Mouse (Mus musculus) midbrain, embryonic 11.5 days (tissue): ENCODE results near the gene Ank2. TPM values are rescaled to one million over a fixed set of nuclear protein-coding genes. Genes with fewer than 3 reads are reported as not detected.

Experiments
- ATAC-seq: fragments of 200-750 bp; cut with Nextera tagmentation; 2 replicates; pipeline ENCODE4 v1.8.0; 2017; ENCODE audit warnings: moderate TSS enrichment, moderate library complexity; ENCODE audit not compliant: low FRiP score
- DNase-seq: peaks from one replicate; pipeline ENCODE4 v3.0.0; 2015; ENCODE audit warnings: low spot score; ENCODE audit errors: missing footprints
- H3K27ac ChIP-seq: fragments of 300-500 bp; sonication (generic); 2 replicates; pipeline ENCODE4 v1.5.1; 2014; ENCODE audit warnings: low read depth, low read length
- H3K27me3 ChIP-seq: fragments of 300-500 bp; sonication (generic); 2 replicates; pipeline ENCODE4 v1.6.1; 2014; ENCODE audit warnings: mild to moderate bottlenecking, low read length, moderate library complexity, mixed read lengths; ENCODE audit not compliant: control insufficient read depth, insufficient read depth
- H3K36me3 ChIP-seq: fragments of 300-500 bp; sonication (generic); 2 replicates; pipeline ENCODE4 v1.6.1; 2014; ENCODE audit warnings: mild to moderate bottlenecking, low read length, moderate library complexity, mixed read lengths; ENCODE audit not compliant: control insufficient read depth, insufficient read depth
- H3K4me1 ChIP-seq: fragments of 300-500 bp; sonication (generic); 2 replicates; pipeline ENCODE4 v1.6.1; 2014; ENCODE audit warnings: low read length; ENCODE audit not compliant: control insufficient read depth, insufficient read depth
- H3K4me2 ChIP-seq: fragments of 300-500 bp; sonication (generic); 2 replicates; pipeline ENCODE4 v1.6.1; 2014; ENCODE audit warnings: mild to moderate bottlenecking, moderate library complexity
- H3K4me3 ChIP-seq: fragments of 300-500 bp; sonication (generic); 2 replicates; pipeline ENCODE4 v1.5.1; 2014; ENCODE audit warnings: low read depth, low read length
- H3K9ac ChIP-seq: fragments of 300-500 bp; sonication (generic); 2 replicates; pipeline ENCODE4 v1.6.1; 2014; ENCODE audit warnings: low read length
- H3K9me3 ChIP-seq: fragments of 300-500 bp; sonication (generic); 2 replicates; pipeline ENCODE4 v1.6.1; 2016; ENCODE audit warnings: low read length; ENCODE audit not compliant: control insufficient read depth
- WGBS: fragments of 180-500 bp; shearing (Covaris S2); extraction: QIAGEN DNeasy Blood & Tissue Kit; methylation state at CpG from one replicate; pipeline ENCODE4 v1.1.7; 2014; 5-methylcytosine and 5-hydroxymethylcytosine counted together
- polyA plus RNA-seq: library from polyadenylated mRNA; unstranded; fragments of >200 nt; fragmentation: Nextera tagmentation; extraction: Ambion mirVana; gene quantifications from 2 replicates; pipeline ENCODE4 v1.2.1, GENCODE M21; 2014

The Ank2 gene
- polyA plus RNA-seq, 1 experiment from 2014 or later, result 66.6 TPM

DNA sequence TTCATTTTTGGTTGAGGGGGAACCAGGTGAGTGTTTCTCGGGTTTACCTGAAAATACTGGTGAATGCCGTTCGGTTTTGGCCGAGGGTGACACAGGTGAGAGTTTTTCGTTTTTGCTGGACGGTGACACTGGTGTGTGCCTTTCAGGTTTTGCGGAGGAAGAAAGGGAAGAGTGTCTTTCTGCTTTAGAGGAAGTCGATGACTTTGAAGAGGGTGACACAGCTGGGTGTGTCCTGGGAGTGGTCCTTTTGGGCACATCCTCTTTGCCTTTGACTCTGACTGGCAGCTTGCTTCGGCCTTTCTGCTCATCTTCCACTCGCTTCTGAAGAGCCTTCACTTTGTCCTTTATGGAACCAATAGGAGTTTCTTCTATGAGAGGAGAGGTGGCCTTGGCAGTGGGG lies 552.6 kb downstream of the Ank2 start:
- DNase-seq (no peak), ATAC-seq (no peak)
- no peak overlapping the region for H3K9ac ChIP-seq
- H3K27me3 ChIP-seq, result no peaks in the 10 kb centered on the region
- no peak overlapping the region for H3K27ac ChIP-seq
- H3K4me2 ChIP-seq, result no peak overlapping the region
- H3K9me3 ChIP-seq, result no peaks in the 10 kb centered on the region; the same call in 1 of the 2 replicates
- no peaks in the 10 kb centered on the region for H3K4me1 ChIP-seq
- no peak overlapping the region for H3K4me3 ChIP-seq
- peaks cover 12% of the 10 kb centered on the region; the same call in 1 of the 2 replicates for H3K36me3 ChIP-seq
- 97% methylated on average over 10 of the region's 10 CpGs for WGBS

DNA sequence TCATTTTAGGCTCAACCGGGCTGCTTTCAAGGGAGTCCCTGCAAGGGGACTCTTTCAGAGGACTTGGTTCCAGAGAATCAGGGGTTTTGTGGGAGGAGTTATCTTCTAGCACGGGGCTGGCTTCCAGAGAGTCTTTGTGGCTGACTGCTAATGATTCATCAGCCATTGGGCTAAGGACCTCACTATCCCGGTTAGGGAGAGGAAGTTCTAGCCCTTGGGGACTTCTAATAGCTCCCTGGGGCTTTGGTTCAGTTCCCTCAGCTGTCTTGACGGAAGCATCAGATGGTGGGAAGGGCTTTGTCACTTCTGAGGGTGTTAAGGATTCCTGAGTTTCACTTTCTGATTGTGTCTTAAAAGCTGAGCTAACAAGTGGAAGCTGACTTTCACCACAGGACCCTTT lies 554.3 kb downstream of the Ank2 start:
- no peak for DNase-seq
- Histone ChIP-seq H3K27ac (no peak overlapping the region), H3K27me3 (no peaks in the 10 kb centered on the region), H3K4me2 (no peak overlapping the region), H3K9me3 (no peaks in the 10 kb centered on the region; the same call in 1 of the 2 replicates), H3K4me3 (no peak overlapping the region), H3K36me3 (peaks cover 12% of the 10 kb centered on the region; the same call in 1 of the 2 replicates), H3K9ac (no peak overlapping the region), H3K4me1 (peaks cover 2% of the 10 kb centered on the region; the same call in 1 of the 2 replicates)
- WGBS, result 69% methylated on average over 4 of the region's 4 CpGs
- no peak for ATAC-seq

DNA sequence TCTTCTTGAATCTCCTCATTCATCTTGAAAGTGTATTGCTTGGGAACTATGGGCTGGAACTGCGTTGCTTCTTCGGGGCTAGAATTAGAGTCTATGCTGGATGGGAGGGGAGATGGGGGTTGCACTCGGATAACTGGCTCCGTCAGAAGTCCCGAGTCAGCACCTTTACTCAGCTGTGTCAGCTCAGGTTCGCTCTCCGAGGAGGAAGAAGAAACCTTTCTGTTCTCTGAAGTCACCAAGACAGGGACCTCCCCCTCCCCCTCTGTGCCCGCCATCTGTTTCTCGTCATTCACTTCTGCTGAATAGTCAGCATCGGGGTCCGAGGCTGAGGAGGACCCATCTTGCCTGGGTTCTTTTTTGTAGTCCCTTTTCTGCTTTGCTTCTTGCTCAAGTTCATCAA lies 555.1 kb downstream of the Ank2 start:
- H3K4me3 ChIP-seq, result no peak overlapping the region
- H3K4me2 ChIP-seq, result no peak overlapping the region
- H3K36me3 ChIP-seq, result peaks cover 12% of the 10 kb centered on the region; the same call in 1 of the 2 replicates
- DNase-seq, result no peak
- no peak for ATAC-seq
- H3K4me1 ChIP-seq, result peaks cover 2% of the 10 kb centered on the region; the same call in 1 of the 2 replicates
- no peak overlapping the region for H3K9ac ChIP-seq
- WGBS, result 85% methylated on average over 11 of the region's 11 CpGs
- no peaks in the 10 kb centered on the region for H3K27me3 ChIP-seq
- H3K27ac ChIP-seq, result no peak overlapping the region
- no peaks in the 10 kb centered on the region; the same call in 1 of the 2 replicates for H3K9me3 ChIP-seq

DNA sequence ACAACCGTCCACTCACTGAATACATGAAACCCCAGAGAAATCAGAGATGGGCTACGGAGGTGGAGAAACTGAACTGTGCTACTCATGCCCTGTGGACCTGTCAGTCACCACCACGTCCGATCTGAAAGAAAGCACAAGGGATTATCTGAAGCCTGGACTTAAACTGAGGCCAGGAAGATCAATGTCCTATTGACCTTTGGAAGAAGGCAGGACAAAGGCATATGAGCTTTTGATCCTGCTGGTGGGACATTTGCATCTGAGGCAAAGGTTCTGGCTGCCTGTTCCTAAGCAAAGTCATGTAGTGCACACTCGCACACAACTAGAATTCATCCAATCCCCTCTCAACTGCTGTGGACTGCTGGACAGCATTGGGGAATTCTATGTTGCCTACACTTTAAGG lies 558.7 kb downstream of the Ank2 start:
- WGBS, result 20% methylated on average over 5 of the region's 5 CpGs
- Histone ChIP-seq H3K9me3 (no peaks in the 10 kb centered on the region; the same call in 1 of the 2 replicates), H3K27ac (no peak overlapping the region), H3K36me3 (peaks cover 2% of the 10 kb centered on the region; the same call in 1 of the 2 replicates), H3K4me1 (peaks cover 2% of the 10 kb centered on the region; the same call in 1 of the 2 replicates), H3K9ac (no peak overlapping the region), H3K27me3 (no peaks in the 10 kb centered on the region), H3K4me3 (no peak overlapping the region), H3K4me2 (no peak overlapping the region)
- ATAC-seq (peak; percentile 33; the same call in 1 of the 2 replicates), DNase-seq (no peak)

DNA sequence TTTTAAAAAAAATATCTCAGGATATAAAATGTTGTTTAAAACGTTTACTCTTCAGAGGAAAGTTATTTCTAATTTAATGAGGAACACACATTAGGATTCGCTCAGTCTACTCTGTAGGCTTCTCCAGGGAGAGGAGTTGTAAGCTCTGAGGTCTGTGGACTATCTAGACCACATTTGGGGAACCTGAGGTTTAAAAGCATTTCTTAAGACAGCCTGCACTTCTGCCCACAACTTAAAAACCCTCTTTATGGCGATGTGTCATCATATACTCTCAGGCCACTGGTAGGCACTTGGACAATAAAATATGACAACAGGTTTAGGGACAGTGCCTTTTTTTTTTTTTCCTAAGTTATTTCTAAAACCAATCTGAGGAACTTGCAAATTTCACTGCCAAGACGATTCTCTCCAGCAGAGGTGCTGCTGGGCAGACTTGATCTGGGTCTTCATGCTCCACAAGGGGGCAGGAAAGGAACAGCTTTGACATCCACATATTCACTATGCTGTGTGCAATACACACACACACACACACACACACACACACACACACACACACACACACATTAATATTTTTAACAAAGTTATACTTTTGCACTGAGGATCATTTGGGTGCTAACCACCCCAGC lies 567.2 kb downstream of the Ank2 start:
- Histone ChIP-seq H3K27ac (no peak overlapping the region), H3K4me3 (no peak overlapping the region), H3K4me2 (no peak overlapping the region), H3K9me3 (no peaks in the 10 kb centered on the region), H3K9ac (no peak overlapping the region), H3K4me1 (no peaks in the 10 kb centered on the region), H3K27me3 (no peaks in the 10 kb centered on the region), H3K36me3 (peaks cover 2% of the 10 kb centered on the region)
- DNase-seq (no peak), ATAC-seq (peak; percentile 55; the same call in 1 of the 2 replicates)
- WGBS, result 76% methylated on average over 4 of the region's 4 CpGs

DNA sequence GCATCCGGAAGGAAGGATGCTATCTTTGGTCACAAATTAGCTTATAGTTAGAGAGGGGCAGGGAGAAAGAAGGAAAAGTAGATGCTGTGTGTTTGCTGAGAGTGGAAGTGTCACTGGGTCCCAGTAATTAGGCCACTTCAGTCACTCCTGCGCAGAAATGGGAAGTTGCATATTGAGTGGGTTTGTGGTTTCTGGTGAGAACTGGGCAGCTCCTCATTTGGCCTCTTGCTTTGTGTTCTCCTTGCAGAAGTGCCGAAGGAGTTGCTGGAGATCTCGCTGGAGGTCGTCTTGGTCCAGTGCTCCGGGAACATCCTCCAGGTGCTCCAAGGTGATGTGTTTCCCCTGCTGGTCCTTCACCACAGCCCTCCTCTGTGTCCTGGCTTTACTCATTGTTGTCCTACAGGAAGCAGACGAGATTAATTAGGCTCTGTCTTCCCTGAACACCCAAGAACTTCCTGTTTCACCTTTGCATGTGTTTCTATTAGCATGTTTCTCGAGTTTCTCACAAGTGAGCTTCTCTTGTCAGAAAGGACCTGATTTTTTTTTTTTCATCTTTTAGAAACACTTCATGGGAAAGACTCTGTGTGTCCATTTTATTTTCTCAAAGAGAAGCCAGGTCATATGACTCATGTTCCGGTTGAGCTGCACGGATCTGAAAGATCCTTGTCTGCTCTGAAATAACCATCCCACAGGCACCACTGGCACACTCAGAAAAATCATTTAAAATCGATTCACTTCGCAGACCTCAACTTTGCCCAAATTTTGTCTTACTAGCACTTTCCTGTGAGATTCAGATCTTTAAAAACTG lies 575.4 kb downstream of the Ank2 start:
- Histone ChIP-seq H3K4me3 (no peak overlapping the region), H3K9me3 (no peaks in the 10 kb centered on the region), H3K4me2 (no peak overlapping the region), H3K36me3 (peaks cover 5% of the 10 kb centered on the region), H3K27me3 (no peaks in the 10 kb centered on the region), H3K27ac (no peak overlapping the region), H3K4me1 (no peaks in the 10 kb centered on the region), H3K9ac (no peak overlapping the region)
- DNase-seq (peak; percentile 59), ATAC-seq (no peak)
- WGBS, result 87% methylated on average over 12 of the region's 12 CpGs

DNA sequence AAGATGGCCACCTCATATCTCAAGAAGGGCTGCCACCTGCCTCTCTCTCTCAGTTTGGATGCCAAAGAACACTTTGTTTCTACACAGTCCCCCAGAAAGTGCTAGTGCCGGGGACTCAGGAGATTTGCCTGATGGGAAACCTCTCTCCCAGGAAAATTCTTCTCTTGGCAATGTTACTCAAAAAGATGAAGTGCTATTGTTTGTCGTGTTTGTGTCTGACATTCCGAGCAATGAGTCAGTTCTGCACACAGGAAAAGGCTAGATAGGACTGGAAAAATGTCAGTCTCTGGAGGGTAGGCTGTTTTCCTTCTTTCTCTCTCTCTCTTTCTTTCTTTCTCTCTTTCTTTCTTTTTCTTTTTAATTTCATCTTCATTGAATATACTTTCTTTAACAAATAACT lies 577.2 kb downstream of the Ank2 start:
- no peaks in the 10 kb centered on the region for H3K27me3 ChIP-seq
- H3K4me1 ChIP-seq, result no peaks in the 10 kb centered on the region
- peaks cover 5% of the 10 kb centered on the region for H3K36me3 ChIP-seq
- ATAC-seq (no peak), DNase-seq (peak; percentile 28)
- H3K27ac ChIP-seq, result no peak overlapping the region
- no peak overlapping the region for H3K4me3 ChIP-seq
- WGBS, result 72% methylated on average over 3 of the region's 3 CpGs
- no peak overlapping the region for H3K9ac ChIP-seq
- no peaks in the 10 kb centered on the region for H3K9me3 ChIP-seq
- no peak overlapping the region for H3K4me2 ChIP-seq

DNA sequence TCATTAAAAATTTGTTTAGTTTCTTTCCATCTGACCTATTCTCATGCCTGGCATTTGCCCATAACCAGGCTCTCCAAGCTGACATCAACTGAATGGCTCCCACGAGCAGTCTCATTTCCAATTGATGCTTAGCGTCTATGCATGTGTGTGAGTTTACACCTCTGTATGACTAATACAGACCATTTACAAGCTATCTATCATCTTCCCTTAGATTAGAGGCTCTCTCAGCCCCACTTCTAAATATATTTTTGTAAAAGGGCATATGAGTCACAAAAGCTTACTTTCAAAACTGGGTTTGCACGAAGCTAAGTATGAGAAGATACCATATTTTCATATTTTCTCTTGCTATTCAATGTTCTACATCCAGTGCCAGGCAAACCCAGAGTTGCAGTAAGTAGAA lies 578.9 kb downstream of the Ank2 start:
- no peak overlapping the region for H3K4me3 ChIP-seq
- H3K27me3 ChIP-seq, result no peaks in the 10 kb centered on the region
- H3K9ac ChIP-seq, result no peak overlapping the region
- H3K9me3 ChIP-seq, result no peaks in the 10 kb centered on the region
- H3K36me3 ChIP-seq, result peaks cover 5% of the 10 kb centered on the region
- no peaks in the 10 kb centered on the region for H3K4me1 ChIP-seq
- H3K4me2 ChIP-seq, result no peak overlapping the region
- no peak overlapping the region for H3K27ac ChIP-seq
- DNase-seq (peak; percentile 77), ATAC-seq (no peak)
- 83% methylated on average over 3 of the region's 3 CpGs for WGBS

DNA sequence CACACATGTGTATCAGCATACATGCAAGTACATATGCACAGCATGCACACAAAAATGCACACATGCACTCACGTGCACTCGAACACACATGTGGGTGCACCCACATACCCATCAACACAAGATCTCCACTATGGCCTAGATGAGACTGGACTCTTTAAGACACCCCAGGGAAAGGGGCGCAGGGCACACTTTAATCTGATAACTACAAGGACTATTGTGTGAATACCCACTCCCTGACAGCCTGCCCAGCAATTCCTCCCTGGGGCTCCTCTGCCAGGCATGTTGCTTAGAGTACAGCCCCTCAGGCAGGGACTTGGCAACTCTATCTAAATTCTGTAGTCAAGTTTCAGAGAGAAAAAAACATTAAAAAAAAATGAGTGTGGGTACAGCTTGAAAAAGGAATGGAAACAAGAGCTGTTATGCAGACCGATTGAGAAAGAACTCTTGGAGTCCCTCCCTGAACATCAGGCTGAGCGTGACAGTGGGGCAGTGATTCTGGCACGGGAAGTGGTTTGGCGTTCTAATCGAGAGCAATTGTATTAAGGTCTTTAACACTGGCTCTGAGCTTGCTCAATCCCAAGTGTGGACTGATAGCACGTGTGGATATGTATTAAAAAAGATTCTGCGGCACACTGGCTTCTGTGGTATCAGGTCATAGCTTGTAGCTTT lies 580.2 kb downstream of the Ank2 start:
- H3K27ac ChIP-seq, result no peak overlapping the region
- H3K4me1 ChIP-seq, result no peaks in the 10 kb centered on the region
- H3K9ac ChIP-seq, result no peak overlapping the region
- H3K4me2 ChIP-seq, result no peak overlapping the region
- no peak for DNase-seq
- WGBS, result 90% methylated on average over 10 of the region's 10 CpGs
- H3K36me3 ChIP-seq, result peaks cover 5% of the 10 kb centered on the region
- no peaks in the 10 kb centered on the region for H3K9me3 ChIP-seq
- no peak for ATAC-seq
- no peak overlapping the region for H3K4me3 ChIP-seq
- no peaks in the 10 kb centered on the region for H3K27me3 ChIP-seq
